Mouse (Mus musculus) kidney, embryonic 14.5 days (tissue): ENCODE data around the gene Kcnj1. TPM values are rescaled to one million over a fixed set of nuclear protein-coding genes. Genes with fewer than 3 reads are reported as not detected.

ENCODE experiments used
- polyA plus RNA-seq: library from polyadenylated mRNA; unstranded; fragments of >200 nt; fragmentation: Nextera tagmentation; extraction: Ambion mirVana; gene quantifications from 2 replicates; pipeline ENCODE4 v1.2.1, GENCODE M21; 2014

Gene Kcnj1
- polyA plus RNA-seq, 1 experiment from 2014 or later, result 3.3 TPM

Other genes starting within 250 kb of the Kcnj1 start
- 0.40 and 1.2 TPM in 2 replicates for gene Kcnj5, start 28.1 kb upstream of the Kcnj1 start, polyA plus RNA-seq
- 24.0 and 27.3 TPM in 2 replicates for gene Fli1, start 170.4 kb downstream of the Kcnj1 start, polyA plus RNA-seq